Mouse (Mus musculus) spleen, adult 12 weeks (tissue): ENCODE measurements around the gene Cap1.

Source experiments
- DNase-seq: peaks from one replicate; pipeline ENCODE4 v3.0.0; 2022; ENCODE audit warnings: low spot score

Gene Cap1

DNA sequence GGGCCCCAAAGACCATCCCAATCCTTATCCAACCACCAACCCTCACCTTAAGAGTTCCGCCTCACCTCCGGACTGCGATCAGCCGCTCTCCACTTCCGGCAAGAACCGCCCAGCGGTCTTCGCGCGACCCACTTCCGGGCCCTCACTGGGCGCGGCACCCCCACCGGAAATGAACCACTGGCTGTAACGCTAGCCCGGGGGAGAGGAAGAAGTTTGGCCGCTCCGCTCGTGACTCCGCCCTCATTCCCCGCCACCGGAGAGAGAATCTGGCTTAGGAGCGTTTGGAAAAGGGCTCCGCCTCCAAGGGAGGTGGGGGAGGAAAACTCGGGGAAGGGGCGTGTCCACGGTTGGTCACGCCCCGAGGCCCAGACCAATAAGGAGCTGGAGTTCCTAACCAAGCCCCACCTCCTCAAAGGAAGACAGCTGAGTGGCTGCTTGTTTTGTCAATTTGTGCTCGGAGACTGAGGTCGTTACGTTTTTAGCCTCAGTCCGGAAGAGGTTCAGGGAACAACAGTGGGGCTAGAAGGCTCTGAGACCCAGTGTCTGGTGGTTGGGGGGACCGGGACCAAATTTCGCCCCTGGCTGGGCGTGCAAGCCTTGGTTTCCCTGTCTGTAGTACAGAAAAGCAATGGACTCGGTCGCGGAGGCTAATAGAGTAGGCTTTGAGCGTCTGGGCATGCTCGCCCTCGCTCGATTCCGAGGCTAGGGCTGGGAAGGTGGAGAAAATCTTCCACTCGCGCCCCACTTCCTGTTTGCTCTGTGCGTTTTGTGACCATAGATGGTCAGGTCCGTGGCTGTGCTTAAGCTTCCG is at the start of gene Cap1:
TSS of gene Cap1 (minus strand) at position 289 of the 811 bp plus-strand sequence.
- peak; percentile 95 for DNase-seq

DNA sequence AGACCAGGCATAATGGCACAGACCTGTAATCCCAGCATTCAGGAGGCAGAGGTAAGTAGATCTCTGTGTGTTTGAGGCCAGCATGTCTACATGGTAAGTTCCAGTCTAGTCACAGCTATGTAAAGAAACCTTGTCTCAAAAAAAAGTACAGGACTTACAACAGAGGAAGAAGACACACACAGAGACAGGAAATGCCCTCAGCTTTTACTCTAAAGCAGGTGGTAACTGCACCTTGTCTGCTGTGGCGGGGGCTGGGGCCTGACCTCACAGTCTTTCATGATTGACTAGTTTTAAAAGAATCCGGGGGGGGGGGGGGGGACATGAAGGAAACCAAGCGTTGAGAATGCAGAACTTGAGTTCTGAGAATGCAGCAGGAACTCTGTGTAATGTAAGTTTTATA is 48.0 kb upstream of the Cap1 start:
- peak; percentile 21 for DNase-seq

DNA sequence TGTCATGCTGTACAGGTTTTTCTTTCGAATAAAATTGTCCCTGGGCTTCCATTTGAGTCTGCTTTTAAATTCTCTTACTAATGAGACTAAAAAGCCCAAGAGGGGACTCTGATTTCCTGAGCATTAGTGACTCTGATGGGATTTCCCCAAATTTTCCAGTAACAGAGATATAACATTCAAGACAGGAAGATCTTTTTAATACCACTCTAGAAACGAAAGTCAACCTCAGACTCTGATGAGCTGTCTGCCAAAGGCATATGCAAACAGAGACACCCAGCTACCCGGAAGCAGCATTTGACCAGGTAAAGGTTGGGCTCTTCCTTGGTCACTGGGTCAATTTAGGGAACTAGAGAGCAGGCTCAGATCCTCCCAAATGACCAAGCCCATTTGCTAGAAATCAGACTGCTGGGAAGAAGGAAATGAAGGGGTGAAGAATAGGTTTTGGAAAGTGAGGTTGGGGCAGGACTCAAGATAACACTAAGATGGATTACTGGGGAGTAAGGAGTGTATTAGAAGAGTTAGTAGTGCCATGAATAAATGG is 47.3 kb upstream of the Cap1 start:
- DNase-seq, result no peak

DNA sequence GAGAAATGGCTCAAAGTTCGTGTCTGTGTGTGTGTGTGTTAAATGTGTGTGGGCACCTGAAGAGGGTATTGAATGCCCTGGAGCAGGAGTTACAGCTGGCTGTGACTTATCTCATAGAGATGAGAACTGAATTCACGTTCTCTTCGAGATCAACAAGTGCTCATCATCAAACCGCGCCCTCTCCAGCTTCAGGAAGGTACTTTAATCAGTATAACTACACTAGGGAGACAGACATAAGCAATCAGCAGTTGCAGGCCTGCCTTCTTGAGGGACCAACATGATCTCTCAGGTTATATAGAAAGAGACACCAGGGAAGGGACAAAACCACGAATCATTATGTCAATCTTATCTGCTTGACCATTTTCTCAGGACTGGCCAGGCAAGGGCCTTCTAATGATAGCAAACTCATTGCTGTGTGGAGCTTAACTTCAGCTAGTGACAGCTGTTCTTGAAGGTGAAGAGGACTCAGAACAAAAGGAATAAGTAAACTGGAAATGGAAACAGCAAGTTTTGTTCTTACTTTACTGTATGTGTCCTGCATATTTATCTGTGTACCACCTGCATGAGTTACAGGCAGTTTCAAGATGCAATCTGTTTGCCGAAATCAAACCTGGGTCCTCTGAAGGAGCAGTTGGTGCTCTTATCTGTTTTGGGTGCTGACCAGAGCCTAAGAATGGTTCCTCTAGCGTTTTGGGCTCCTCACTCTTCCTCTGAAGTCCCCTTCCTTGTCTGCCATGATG is 46.6 kb upstream of the Cap1 start:
- no peak for DNase-seq

DNA sequence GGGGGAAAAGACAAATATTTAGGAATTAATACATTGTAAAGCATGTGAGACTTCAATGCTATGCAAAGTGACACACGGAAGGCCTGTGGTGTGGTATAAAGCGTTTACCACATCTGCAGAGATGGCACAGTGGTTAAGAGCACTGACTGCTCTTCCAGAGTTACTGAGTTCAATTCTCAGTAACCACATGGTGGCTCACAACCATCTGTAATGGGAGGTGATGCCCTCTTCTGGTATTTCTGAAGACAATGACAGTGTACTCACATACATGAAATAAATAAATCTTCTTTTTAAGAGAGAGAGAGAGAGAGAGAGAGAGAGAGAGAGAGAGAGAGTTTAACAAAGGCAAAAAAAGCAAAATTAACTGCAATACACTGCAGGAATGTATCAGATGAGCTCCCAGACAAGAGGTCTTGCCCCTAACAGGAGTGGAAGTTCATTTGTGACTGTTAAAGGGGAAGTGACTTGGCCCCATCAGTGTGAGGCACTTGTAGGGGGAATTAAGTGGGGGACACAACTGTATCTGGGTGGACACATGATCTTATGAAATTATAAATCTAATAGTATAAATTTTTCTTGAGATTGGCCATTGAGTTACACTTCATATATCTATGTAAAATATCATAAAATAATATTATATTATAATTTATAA is 45.2 kb upstream of the Cap1 start:
- DNase-seq, result no peak

DNA sequence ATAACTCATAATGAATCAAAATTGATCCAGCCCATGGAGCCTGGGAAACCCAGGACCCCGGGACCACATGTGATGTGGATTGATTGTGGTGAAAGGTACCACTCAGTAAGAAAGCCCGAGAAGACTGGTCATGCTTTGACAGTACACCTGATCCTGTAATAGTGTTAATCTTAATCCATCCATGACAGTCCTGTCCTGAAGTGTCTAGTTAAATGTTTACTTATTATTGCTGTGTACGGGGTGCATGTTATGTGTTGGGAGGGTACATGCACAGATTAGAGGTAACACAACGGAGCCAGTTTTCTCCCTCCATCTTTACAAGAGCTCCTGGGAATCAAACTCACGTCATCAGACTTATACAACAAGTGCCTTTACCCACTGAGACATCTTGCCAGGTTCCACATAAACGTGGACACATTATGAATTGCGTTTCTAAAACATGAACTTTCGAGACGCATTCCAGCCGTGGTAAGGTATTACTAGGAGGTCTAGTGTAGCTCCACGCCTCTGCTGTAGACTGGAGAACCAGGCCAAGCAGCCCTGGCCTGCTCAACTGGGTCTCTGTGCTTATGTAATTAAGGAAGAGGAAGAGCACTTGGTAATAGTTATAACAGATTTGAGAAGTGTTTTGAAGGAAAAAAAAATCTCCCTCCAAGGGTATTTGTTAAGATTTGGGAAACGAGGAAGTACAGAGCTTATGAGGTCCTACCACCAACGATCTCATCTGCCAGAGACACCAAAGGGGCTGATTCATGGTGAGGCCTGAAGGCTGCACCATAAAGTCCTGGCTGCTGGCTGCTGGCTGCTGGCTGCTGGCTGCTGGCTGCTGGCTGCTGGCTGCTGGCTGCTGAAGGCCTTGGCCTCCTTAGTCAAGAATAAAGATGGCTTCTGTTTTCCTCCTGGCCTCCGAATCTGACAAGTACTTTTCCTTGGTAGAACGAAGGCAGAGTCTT is 37.8 kb upstream of the Cap1 start:
- DNase-seq, result no peak

DNA sequence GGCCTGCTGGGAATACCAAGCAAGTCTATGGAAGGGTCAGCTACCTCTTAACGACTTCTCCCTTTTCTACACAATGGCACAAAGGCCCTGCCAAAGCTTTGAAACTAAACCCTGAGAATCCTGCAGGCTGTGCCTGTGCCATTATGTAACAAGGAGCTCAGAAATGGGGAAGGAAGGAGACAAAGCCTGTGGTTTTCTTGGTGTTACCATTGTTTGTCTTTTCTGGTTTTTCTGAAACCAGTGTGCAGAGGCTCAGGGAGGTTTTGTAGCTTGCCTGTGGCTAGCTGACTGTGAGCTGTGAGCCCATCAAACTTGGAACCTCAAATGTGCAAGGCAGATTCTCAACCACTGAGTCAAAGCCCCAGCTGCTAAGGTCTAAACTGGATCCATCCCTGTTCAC is 37.0 kb upstream of the Cap1 start:
- no peak for DNase-seq

DNA sequence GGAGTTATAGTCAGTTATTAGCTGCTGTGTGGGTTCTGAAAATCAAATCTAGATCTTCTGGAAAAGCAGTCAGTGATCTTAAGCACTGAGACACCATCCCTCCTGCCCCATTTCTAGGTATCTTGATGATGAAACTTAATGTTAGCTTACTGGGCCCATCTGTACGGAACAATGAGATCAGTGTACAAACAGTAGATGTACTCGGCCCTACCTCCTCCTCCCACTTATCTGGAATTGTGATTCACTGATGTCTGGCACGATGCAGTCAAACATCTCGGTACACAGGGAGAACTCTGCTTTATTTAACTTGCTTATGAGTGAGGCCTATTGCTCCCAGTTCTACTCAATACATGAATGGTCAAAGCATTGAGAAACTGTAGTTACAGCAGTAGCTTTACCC is 30.1 kb upstream of the Cap1 start:
- no peak for DNase-seq

DNA sequence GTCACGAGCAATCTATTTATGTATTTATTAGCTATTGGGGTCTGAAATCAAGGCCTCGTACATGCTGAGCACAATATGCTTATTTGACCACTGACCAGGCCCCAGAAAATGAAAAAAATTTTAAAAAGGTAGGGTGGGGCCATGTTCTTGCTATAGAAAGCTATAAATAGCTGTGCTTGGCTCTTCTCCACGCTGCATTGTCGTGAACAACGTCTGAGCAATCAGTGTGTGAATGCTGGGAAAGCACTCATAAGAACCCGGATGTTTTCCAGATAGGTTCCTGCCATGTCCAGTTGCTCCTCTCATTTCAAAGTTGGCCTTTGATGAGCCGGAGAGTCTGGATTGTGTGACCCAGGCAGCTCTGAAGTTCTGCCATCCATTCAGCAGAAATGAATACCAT is 28.3 kb upstream of the Cap1 start:
- no peak for DNase-seq

DNA sequence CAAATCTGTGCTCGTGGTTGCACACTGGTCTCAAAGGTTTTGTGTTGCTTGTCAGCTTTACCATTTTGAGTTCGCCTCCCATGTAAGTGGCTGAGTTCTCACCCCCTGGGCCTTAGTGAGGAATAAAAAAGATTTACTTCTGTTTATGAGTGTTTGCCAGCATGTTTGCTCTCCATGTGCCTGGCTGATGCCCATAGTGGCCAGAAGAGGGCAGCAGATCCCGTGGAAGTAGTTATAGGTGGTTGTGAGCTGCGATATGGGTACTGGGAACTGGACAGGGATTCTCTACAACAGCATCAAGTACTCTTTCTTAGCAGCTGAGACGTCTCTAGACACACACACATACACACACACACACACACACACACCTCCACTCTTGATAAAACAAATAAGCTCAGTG is 26.8 kb upstream of the Cap1 start:
- no peak for DNase-seq

DNA sequence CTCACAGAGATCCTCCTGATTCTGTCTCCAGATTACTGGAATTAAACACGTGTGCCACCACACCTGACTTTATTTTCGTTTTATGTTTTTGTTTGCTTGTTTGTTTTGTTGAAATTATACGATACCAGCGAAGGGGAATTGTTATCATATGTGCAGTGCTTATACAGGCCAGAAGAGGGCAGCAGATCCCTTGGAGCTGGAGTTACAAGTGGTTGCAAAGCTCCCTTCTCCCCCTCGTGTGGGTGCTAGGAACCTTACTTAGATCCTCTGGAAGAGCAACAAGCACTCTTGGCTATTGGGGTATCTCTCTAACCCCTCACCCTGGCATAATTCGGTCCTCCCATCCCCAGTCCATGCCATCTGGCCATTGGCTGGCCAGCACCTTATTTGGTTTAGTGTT is 24.7 kb upstream of the Cap1 start:
- DNase-seq, result no peak

DNA sequence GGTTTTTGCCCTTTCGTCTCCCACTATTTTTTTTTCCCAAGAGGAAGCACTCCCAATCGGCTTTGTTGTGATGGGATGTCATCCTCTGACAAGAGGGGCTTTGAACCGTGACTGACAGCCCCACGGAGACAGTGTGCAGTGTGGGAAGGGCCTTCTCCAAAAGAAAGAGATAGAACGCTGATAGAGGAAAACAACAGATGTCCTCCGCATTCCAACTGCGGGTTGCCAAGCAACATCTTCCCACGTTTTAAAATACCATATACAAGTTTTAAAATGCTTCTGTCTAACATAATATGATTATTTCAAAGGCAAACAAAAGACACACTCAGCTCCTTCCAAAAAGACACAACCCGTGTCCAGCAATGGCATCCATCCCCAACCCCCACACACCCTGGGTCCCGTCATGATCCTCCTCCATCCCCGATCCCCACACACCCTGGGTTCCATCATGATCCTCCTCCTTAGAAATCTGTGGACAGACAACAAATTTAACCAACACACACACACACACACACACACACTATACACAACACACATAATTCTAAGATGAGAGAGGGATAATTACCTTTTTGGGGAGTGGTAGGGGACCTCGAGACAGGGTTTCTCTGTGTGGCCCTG is 23.8 kb upstream of the Cap1 start:
- DNase-seq, result no peak

DNA sequence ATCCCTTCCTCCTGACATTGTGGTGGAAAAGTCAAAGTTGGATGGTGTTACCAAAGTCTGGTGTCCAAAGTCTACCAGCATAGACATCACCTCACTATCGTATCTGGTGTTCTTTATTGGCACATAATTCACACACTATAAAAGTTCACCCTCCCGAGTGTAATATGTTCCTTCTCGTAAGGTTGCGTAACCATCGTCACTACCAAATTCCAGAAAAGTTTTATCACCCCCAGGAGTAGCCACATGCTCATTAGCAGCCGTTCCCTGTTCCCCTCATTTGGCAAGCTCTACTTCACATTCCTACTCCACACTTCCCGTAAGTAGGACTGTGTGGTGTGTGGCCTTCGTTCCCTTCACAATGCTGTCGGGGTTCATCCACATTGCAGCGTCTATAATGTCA is 19.5 kb upstream of the Cap1 start:
- DNase-seq, result no peak

DNA sequence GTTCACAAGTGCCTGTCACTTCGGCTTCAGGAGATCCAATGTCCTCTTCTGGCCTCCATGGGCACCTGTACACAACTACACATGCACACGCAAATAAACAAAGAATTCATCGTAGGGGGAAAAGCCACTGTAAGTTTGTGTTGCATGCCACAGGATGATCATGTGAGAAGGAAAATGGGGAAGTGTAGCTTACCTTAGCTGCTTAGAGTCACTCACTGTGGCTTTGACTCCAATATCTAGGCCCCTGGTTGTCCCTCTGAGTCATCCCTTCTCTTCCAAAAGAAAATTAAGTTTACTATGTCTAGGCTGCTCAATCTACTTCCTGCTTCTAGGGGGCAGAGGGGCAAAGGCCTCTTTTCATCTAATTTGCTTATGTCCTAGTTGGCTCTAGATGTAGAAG is 17.9 kb upstream of the Cap1 start:
- DNase-seq, result no peak

DNA sequence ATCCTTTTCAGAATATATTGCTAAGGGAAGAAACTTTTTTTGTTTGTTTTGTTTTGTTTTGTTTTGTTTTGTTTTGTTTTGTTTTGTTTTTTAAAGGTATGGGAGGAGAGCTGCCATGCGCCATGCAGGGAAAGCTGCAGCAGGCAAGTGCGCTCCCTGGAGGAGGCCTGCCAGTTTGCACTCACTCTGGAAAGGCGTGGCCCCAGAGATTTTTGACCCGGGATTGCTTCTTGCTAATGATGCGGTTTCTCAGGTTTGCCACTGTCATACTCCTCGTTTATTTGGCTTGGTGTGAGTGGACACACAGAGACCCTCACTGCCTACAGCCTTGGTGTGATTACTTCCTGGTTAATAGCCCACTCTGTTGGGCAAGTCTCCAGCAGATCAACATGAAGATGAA is 16.3 kb upstream of the Cap1 start:
- no peak for DNase-seq

DNA sequence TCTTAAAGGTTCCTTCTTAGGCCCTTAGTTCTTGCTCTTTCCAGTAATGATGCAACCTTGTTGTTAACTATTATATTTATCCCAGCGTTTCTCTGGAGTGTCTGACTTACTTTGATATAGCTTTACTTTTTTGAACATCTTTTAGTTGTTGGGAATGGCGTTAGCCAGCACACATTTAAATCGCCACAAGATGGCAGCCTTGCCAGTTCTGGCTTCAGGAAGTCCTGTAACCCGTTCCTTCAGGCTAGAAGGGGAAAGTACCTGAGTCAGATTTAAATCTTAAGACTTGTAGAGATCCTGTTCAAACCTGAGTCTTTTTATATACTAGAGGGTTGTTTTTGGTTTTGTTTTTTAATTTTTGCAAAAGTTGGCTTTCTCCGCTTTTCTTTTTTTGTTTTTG is 12.5 kb upstream of the Cap1 start:
- DNase-seq, result no peak

DNA sequence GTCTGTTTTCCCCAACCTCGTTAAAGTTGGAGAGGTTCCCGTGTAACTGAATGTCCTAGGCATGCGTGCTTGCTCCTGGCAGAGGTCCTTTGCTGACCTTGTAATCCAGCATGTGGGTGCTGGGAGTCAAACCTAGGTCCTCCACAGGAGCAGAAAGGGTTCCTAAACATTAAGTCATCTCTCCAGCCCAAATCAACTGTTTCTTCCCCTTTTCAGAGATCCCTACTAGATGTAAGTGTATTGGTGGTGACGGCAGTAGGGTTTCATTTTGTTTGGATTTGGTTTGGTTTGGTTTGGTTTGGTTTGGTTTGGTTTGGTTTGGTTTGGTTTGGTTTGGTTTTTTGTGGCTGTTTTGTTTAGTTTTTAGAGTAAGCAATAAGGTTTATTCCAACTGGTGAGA is 11.9 kb upstream of the Cap1 start:
- DNase-seq, result no peak

DNA sequence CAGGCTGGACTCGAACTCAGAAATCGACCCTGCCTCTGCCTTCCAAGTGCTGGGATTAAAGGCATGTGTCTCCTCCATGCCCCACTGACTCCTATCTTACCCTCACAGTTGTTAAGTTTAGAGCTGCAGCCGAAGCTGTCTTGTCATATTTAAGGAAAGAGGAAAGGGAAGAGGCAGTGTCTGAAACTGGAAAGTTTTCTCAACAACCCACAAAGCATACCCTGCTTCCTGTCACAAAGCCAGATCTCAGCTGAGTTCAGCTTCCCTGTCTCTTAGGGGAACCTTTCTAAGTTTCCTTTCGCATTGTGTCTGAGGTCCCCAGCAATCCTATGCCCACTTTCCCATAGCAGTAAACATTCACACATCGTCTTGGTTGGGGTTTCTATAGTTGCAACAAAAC is 6.3 kb upstream of the Cap1 start:
- DNase-seq, result no peak

DNA sequence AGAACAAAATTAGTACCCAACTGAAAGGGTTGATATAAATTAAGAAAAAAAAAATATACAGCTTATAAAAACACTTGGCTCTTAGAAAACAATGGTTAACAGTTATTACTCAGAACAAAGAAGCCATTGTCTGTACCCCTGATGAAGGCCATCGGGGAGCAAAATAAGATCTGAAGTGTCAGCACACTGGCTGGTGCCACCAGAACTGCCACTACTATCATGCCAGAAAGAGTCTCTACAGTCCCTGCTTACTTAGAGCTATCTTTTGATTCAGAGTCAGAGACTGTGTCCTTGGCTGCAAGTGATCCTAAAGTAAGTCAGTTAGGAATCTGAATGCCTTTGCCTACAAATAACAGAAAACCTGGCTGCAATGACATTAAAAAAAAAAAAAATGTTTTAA is 5.7 kb upstream of the Cap1 start:
- no peak for DNase-seq

DNA sequence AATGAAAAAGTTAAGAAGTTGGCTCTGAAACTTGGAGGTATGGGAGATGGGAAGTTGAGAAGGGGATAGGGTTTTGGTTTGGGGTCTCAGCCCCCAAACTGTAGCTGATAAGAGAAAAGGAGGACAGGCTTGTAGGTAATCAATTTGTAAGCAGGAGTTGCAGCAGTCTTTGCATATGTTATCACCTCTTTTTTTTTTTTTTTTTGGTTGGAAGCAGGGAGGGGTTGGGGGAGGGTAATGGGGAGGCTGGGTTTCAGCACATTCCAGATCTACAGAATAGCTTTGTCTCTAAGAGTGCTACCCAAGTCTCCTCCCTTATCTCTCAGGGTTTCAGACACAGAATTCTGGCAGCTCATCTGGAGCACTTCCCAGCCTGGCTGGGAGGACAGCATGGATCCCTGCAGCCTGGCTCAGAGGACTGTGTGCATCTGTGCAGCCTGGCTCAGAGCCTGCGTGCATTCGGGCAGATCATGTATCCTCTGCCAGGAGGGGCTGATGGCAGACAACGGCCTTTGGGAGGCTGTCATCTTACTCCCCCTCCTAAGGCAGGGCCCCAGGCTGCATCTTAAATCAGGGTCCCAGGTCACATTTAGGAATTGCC is 5.1 kb upstream of the Cap1 start:
- DNase-seq, result no peak

DNA sequence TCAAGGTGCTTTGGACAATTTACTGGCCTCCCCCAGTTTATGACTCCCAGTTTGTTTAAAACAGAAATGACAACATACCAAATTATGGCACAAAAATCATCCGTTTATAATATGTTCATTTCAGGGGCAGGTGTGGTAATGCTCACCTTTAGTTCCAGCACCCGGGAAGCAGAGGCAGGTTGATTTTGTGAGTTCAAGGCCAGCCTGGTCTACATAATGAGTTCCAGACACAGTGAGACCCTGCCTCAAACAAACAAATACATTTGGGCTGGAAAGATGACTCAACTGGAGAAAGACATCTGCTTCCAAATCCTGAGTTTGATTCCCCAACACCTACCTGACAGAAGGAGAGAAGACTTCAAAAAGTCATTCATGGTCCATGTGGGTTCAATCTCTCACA is 1.5 kb upstream of the Cap1 start:
- no peak for DNase-seq
